8 mouse cellular contexts compared by ENCODE assay signal in genomic region chr3:137418636-137419035, GRCm38 (mm10).
DNase-seq lines count a peak whose midpoint lies in the region; ATAC-seq lines count a peak whose summit lies in the region.

No protein-coding gene starts in this region.

- intact Hi-C loops in heart, postnatal 10 days (cut with DNase I): loop anchor here (1.0 to 2.0 kb wide), 3 partner anchors 268 to 1532 kb away; no protein-coding TSS in a partner anchor

- H3K4me3 ChIP-seq in heart, embryonic 12.5 days: no peak overlapping the region
- no peak overlapping the region for H3K4me3 ChIP-seq in forebrain, embryonic 16.5 days (replicated peaks; ENCODE audit: low read length)

- ATAC-seq in heart, embryonic 12.5 days (ENCODE audit: insufficient number of reproducible peaks, low FRiP score): no peak
- peak; percentile 47 for ATAC-seq in forebrain, embryonic 16.5 days

- no peaks in the 10 kb centered on the region for H3K9me3 ChIP-seq in heart, embryonic 12.5 days (replicated peaks)
- H3K9me3 ChIP-seq in forebrain, embryonic 16.5 days (ENCODE audit: control insufficient read depth, low read length): no peaks in the 10 kb centered on the region

- no peaks in the 10 kb centered on the region for H3K4me1 ChIP-seq in heart, embryonic 12.5 days (replicated peaks)
- peaks cover 6% of the 10 kb centered on the region for H3K4me1 ChIP-seq in forebrain, embryonic 16.5 days (replicated peaks; ENCODE audit: control insufficient read depth, insufficient read depth, low read length)

- 54% methylated on average over 4 of the region's 4 CpGs for whole genome bisulfite sequencing in heart, embryonic 12.5 days
- 73% methylated on average over 4 of the region's 4 CpGs for WGBS in forebrain, embryonic 16.5 days

- no peaks in the 10 kb centered on the region for H3K27me3 ChIP-seq in heart, embryonic 12.5 days (replicated peaks)
- H3K27me3 ChIP-seq in forebrain, embryonic 16.5 days (replicated peaks; ENCODE audit: control insufficient read depth, insufficient read depth, low read length): no peaks in the 10 kb centered on the region

- no peak overlapping the region for H3K4me2 ChIP-seq in heart, embryonic 12.5 days
- H3K4me2 ChIP-seq in forebrain, embryonic 16.5 days (ENCODE audit: low read length): no peak overlapping the region

- H3K9ac ChIP-seq in heart, embryonic 12.5 days: no peak overlapping the region
- H3K9ac ChIP-seq in forebrain, embryonic 16.5 days (replicated peaks; ENCODE audit: low read depth, low read length): no peak overlapping the region

- DNase-seq in heart, postnatal 10 days: peak; percentile 10 to 43
- DNase-seq in right cerebral cortex, adult 18-20 months: peak; percentile 26
- DNase-seq in right cerebral cortex, postnatal 25 days: no peak
- no peak for DNase-seq in B cell, adult 2 months
- no peak for DNase-seq in c-Kit-positive CD71-positive TER-119-positive erythroid progenitor cells, embryonic 14.5 days (ENCODE audit: low spot score)
- DNase-seq in spleen, postnatal 36 days (ENCODE audit: low spot score in 2 of 2): no peak

- H3K36me3 ChIP-seq in heart, embryonic 12.5 days: no peaks in the 10 kb centered on the region
- H3K36me3 ChIP-seq in forebrain, embryonic 16.5 days (ENCODE audit: control insufficient read depth, insufficient read depth): no peaks in the 10 kb centered on the region

- no peak overlapping the region for H3K27ac ChIP-seq in heart, embryonic 12.5 days (ENCODE audit: poor library complexity, severe bottlenecking)
- no peak overlapping the region for H3K27ac ChIP-seq in forebrain, embryonic 16.5 days (ENCODE audit: low read length)

Comparison
In these comparisons a context has a peak if more than half of its experiments do, and no peak if none do; other contexts are left out.
1. DNase-seq: peak in heart, postnatal 10 days (2 of 2) and right cerebral cortex, adult 18-20 months (single experiment); none in right cerebral cortex, postnatal 25 days (single experiment), B cell, adult 2 months (0 of 2), c-Kit-positive CD71-positive TER-119-positive erythroid progenitor cells, embryonic 14.5 days (single experiment) and spleen, postnatal 36 days (0 of 2).